Mouse (Mus musculus): ENCODE results near the gene Sirt3. TPM values are rescaled to one million over a fixed set of nuclear protein-coding genes. Genes with fewer than 3 reads are reported as not detected.

Gene Sirt3
- polyA plus RNA-seq, 1 experiment from 2014 or later: 32.4 TPM

GRCm38 (mm10) chr7:140843806-140844205 is 38.3 kb downstream of the Sirt3 start:
- H3K4me3 ChIP-seq: no peak overlapping the region
- H3K9ac ChIP-seq: no peak overlapping the region
- H3K4me2 ChIP-seq (replicated peaks): no peak overlapping the region
- 81% methylated on average over 7 of the region's 7 CpGs for WGBS
- H3K27ac ChIP-seq: no peak overlapping the region
- no peaks in the 10 kb centered on the region for H3K36me3 ChIP-seq
- peaks cover 4% of the 10 kb centered on the region; the same call in 1 of the 2 replicates for H3K27me3 ChIP-seq (replicated peaks)
- no peak for ATAC-seq (ENCODE audit: low FRiP score, low read depth)
- H3K4me1 ChIP-seq: no peaks in the 10 kb centered on the region
- no peaks in the 10 kb centered on the region for H3K9me3 ChIP-seq

DNA sequence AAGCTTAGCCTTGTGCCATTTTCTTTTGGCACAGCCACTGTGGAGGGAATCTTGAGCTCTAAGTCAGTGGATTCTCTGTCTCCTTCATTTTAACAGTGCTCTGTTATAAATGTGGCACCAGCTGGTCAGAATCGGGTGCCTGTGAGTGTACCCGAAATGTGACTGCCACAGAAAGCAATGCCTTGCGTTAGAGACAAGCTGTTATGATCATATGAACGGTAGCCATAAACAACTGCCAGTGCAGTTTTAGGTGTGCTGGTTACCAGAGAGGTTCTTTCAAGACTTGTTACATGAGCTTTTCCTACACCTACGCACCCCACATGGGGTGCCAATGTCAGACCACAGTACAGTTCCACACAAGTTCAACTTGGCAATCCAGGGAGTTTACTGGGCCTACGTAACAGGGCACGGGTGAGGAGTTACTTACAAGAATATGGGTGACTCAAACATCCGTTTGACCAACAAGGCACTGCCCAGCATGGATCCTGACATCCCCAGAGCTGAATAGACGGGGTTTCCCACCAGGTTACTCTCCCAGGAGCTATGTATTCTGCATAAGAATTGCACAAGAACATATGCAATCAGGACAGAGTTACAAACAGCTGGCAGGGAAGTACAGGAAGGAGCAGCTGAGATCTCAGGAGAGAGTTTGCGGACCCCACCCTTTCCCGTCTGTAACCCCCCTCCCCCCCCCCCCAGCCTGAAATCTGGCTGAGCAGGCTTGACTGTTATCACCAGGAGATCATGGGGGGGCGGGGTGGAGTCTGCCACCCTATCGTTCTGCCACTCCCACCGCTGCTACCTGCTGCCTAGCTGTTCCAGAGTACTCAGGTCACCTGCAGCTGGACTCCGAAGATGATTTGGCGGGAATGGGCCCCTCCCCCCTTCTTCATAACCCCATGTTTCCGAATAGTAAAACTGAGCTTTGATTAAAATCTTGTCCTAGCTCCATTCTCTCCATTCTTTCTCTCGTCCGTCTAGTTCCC is 41.1 kb downstream of the Sirt3 start:
- peaks cover 4% of the 10 kb centered on the region; the same call in 1 of the 2 replicates for H3K27me3 ChIP-seq (replicated peaks)
- WGBS: 35% methylated on average over 19 of the region's 19 CpGs

GRCm38 (mm10) chr7:140839556-140839955 is 42.6 kb downstream of the Sirt3 start:
- Histone ChIP-seq H3K4me3 (no peak overlapping the region), H3K27ac (no peak overlapping the region), H3K27me3 (replicated peaks) (peaks cover 4% of the 10 kb centered on the region; the same call in 1 of the 2 replicates), H3K4me1 (no peaks in the 10 kb centered on the region), H3K36me3 (no peaks in the 10 kb centered on the region), H3K9ac (no peak overlapping the region), H3K9me3 (no peaks in the 10 kb centered on the region), H3K4me2 (replicated peaks) (no peak overlapping the region)
- 64% methylated on average over 5 of the region's 5 CpGs for WGBS
- no peak for ATAC-seq (ENCODE audit: low FRiP score, low read depth)

More for the DNA sequence above, 41.1 kb downstream of the Sirt3 start:
- Histone ChIP-seq H3K36me3 (no peaks in the 10 kb centered on the region), H3K9me3 (no peaks in the 10 kb centered on the region), H3K4me2 (replicated peaks) (no peak overlapping the region), H3K27ac (no peak overlapping the region), H3K9ac (no peak overlapping the region), H3K4me1 (no peaks in the 10 kb centered on the region), H3K4me3 (no peak overlapping the region)
- no peak for ATAC-seq (ENCODE audit: low FRiP score, low read depth)

DNA sequence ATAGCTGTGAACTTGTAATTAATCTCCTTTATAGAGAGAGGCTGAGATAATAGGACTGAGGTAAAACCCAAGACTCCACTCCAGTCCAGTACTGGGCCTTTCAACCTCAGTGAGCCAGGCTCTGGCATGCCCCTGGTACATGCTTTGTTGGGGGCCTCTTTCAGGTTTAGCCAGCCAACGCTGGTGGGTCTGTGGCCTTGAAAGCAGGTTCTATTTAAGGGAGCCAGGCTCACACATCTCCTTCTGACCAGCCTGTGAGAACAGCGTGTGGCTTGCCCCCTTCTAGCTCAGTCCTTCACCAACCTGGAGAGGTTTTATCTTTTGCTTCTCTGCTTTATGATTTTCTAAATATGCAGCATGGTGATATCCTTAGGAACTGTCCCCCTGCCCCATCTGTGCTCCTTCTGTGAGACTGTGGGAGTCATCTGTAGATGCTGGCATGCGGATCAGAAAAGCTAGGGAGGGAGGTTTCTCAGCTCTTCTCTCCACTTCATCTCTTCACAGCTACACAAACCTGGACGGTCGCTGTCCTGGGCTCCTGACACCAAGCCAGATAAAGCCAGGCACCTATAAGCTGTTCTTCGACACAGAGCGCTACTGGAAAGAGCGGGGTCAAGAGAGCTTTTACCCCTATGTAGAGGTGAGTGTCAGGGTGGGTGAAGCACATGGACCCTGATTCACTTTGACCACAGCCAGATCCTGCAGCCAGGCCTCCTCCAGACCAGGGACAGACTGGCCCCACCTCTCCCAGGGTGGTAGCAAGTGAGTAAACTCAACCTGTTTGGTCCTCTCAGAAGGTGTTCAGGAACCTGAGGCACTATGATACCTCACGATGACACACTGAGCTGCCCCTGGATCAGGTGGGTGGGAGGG is 45.6 kb downstream of the Sirt3 start:
- WGBS: 88% methylated on average over 9 of the region's 9 CpGs
- H3K9ac ChIP-seq: no peak overlapping the region
- no peak for ATAC-seq (ENCODE audit: low FRiP score, low read depth)

DNA sequence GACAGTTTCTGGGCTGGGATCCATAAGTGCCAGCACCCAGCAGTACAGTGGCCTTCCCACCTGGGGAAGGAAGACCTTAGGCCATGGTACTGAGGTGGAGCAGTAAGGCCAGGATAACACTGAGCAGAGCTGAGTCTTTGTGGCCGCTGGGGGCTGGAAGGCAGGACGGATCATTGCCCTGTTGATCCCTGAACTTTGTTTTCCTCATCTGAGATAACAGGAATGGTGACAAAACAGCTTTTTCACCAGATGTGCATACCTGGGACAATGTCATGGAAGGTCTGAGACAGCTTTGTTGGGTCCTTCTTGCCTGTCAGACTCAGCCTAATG is 46.4 kb downstream of the Sirt3 start:
- H3K4me2 ChIP-seq (replicated peaks): no peak overlapping the region
- H3K27ac ChIP-seq: no peak overlapping the region

More for the DNA sequence above, 45.6 kb downstream of the Sirt3 start:
- no peaks in the 10 kb centered on the region for H3K4me1 ChIP-seq
- H3K9me3 ChIP-seq: no peaks in the 10 kb centered on the region
- H3K27ac ChIP-seq: no peak overlapping the region
- H3K27me3 ChIP-seq (replicated peaks): peaks cover 4% of the 10 kb centered on the region; the same call in 1 of the 2 replicates
- no peaks in the 10 kb centered on the region for H3K36me3 ChIP-seq
- no peak overlapping the region for H3K4me2 ChIP-seq (replicated peaks)
- H3K4me3 ChIP-seq: no peak overlapping the region

GRCm38 (mm10) chr7:140834968-140835757 is 46.9 kb downstream of the Sirt3 start, which contains the start of gene Urah:
Gene Urah (plus strand): TSS chr7:140835018.
- H3K4me2 ChIP-seq (replicated peaks): no peak within 1 kb of the TSS
- H3K36me3 ChIP-seq: no peaks in the 10 kb centered on the region
- no peak for ATAC-seq (ENCODE audit: low FRiP score, low read depth)
- no peak within 1 kb of the TSS for H3K9ac ChIP-seq
- H3K9me3 ChIP-seq: no peaks in the 10 kb centered on the region
- H3K4me3 ChIP-seq: no peak within 1 kb of the TSS
- WGBS: 51% methylated on average over 20 of the region's 20 CpGs
- H3K4me1 ChIP-seq: no peaks in the 10 kb centered on the region
- no peaks in the 10 kb centered on the region for H3K27me3 ChIP-seq (replicated peaks)
- no peak within 1 kb of the TSS for H3K27ac ChIP-seq

More for the DNA sequence above, 46.4 kb downstream of the Sirt3 start:
- Histone ChIP-seq H3K9me3 (no peaks in the 10 kb centered on the region), H3K27me3 (replicated peaks) (no peaks in the 10 kb centered on the region), H3K4me3 (no peak overlapping the region), H3K9ac (no peak overlapping the region), H3K4me1 (no peaks in the 10 kb centered on the region), H3K36me3 (no peaks in the 10 kb centered on the region)
- 77% methylated on average over 2 of the region's 2 CpGs for WGBS
- ATAC-seq (ENCODE audit: low FRiP score, low read depth): no peak

- no peaks in the 10 kb centered on the region for H3K9me3 ChIP-seq
- no peaks in the 10 kb centered on the region for H3K36me3 ChIP-seq
- no peak overlapping the region for H3K27ac ChIP-seq
- H3K4me1 ChIP-seq: no peaks in the 10 kb centered on the region
- H3K27me3 ChIP-seq (replicated peaks): no peaks in the 10 kb centered on the region
- ATAC-seq (ENCODE audit: low FRiP score, low read depth): no peak
- WGBS: 82% methylated on average over 4 of the region's 4 CpGs
- no peak overlapping the region for H3K9ac ChIP-seq
- no peak overlapping the region for H3K4me3 ChIP-seq
- no peak overlapping the region for H3K4me2 ChIP-seq (replicated peaks)
Observed at GRCm38 (mm10) chr7:140833341-140833740, 48.8 kb downstream of the Sirt3 start.

DNA sequence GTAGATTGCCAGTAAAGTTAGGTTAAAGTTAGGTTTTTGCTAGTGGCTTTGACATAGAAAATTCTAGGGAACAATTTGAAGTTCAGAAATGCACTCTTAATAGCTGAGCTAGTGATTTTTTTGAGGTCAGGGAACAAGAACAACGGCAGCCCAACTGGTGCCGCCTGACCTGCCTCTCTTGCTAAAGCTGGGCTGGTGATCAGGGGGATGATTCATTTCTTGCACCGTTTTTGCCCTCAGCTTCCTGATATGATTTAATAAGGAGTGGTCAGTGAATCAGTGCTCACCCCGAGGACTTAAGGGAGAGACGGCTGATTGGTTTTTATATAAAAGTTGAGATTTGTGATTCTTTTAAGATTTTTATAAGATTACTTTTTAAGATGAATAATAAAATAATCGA is 50.7 kb downstream of the Sirt3 start:
- no peaks in the 10 kb centered on the region for H3K27me3 ChIP-seq (replicated peaks)
- no peak overlapping the region for H3K9ac ChIP-seq
- no peak overlapping the region for H3K27ac ChIP-seq
- no peak overlapping the region for H3K4me3 ChIP-seq
- H3K36me3 ChIP-seq: no peaks in the 10 kb centered on the region
- H3K4me1 ChIP-seq: no peaks in the 10 kb centered on the region
- no peak overlapping the region for H3K4me2 ChIP-seq (replicated peaks)
- ATAC-seq (ENCODE audit: low FRiP score, low read depth): no peak
- H3K9me3 ChIP-seq: no peaks in the 10 kb centered on the region
- 76% methylated on average over 6 of the region's 6 CpGs for WGBS

DNA sequence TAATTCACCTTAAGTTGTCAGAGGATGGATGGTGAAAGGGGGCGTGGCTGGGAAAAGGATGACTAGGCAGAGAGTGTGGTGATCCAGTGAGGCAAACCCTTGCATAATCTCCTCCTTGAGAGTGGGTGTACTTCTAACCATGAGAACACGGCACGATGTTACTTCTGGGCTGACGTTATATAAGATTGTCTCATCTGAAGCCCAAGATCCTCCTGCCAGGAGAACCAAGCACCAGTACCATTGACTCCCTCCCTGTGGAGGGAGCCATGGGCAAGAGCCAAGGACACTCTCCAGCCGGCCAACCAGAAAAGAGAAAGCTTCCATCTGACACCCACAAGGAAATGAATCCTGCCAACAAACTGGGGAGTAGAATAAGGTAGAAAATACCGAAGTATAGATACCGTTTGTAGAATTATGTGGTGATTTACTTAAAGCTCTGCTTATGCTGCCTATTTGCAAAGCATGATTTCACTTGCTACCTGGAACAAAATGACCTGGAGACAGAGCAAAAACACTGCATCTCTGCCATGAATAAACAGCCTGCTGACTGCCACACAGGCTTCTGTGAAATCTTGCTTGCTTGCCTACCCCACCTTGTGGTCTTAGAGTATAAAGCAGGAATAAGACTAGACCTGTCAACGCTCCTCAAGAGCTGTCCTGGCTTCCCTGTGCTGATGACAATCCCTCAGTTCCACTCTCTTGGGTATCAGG is 53.8 kb downstream of the Sirt3 start:
- no peak overlapping the region for H3K4me3 ChIP-seq
- H3K27ac ChIP-seq: no peak overlapping the region
- no peaks in the 10 kb centered on the region for H3K27me3 ChIP-seq (replicated peaks)
- no peaks in the 10 kb centered on the region for H3K36me3 ChIP-seq
- WGBS: 41% methylated on average over 8 of the region's 8 CpGs
- no peak overlapping the region for H3K9ac ChIP-seq
- ATAC-seq (ENCODE audit: low FRiP score, low read depth): no peak
- H3K4me2 ChIP-seq (replicated peaks): no peak overlapping the region
- no peaks in the 10 kb centered on the region for H3K9me3 ChIP-seq
- H3K4me1 ChIP-seq: no peaks in the 10 kb centered on the region

DNA sequence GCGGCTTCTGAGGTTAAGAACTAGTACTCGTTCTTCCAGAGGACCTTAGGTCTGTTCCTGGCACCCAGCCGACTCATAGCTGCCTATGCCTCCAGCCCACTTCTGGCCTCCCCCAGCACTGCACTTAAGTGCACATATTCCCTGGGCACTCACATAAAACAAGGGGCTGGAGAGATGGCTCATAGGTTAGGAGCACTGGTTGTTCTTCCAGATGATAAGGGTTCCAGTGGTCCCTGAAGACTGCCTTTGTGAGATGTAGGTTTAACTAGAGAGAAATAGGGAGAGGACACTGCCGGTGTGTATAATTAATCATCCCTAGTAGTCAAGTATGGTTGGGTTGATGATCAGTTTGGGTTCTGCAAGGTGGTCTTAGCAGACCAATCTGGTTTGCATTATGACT is 59.4 kb downstream of the Sirt3 start:
- no peak for ATAC-seq (ENCODE audit: low FRiP score, low read depth)
- H3K27ac ChIP-seq: no peak overlapping the region
- H3K4me1 ChIP-seq: no peaks in the 10 kb centered on the region
- no peak overlapping the region for H3K9ac ChIP-seq
- no peaks in the 10 kb centered on the region for H3K27me3 ChIP-seq (replicated peaks)
- H3K9me3 ChIP-seq: no peaks in the 10 kb centered on the region
- H3K4me2 ChIP-seq (replicated peaks): no peak overlapping the region
- no peaks in the 10 kb centered on the region for H3K36me3 ChIP-seq
- no peak overlapping the region for H3K4me3 ChIP-seq
- 89% methylated on average over 4 of the region's 4 CpGs for WGBS

GRCm38 (mm10) chr7:140821653-140822329 is 60.3 kb downstream of the Sirt3 start, which contains the start of gene Zfp941:
Gene Zfp941 (minus strand): TSS chr7:140822178.
- no peaks in the 10 kb centered on the region for H3K36me3 ChIP-seq
- peak within 1 kb of the TSS; percentile 64 for H3K9ac ChIP-seq
- peak within 1 kb of the TSS; percentile 50 for H3K4me3 ChIP-seq
- no peaks in the 10 kb centered on the region for H3K9me3 ChIP-seq
- H3K27ac ChIP-seq: peak within 1 kb of the TSS; percentile 68
- H3K4me2 ChIP-seq (replicated peaks): peak within 1 kb of the TSS; percentile 70
- no peaks in the 10 kb centered on the region for H3K4me1 ChIP-seq
- no peaks in the 10 kb centered on the region for H3K27me3 ChIP-seq (replicated peaks)
- ATAC-seq (ENCODE audit: low FRiP score, low read depth): peak; percentile 90
- 1% methylated on average over 21 of the region's 21 CpGs for WGBS
